Mouse (Mus musculus) adrenal gland, postnatal 14 days (tissue): ENCODE results near the gene Vps25. TPM values are rescaled to one million over a fixed set of nuclear protein-coding genes. Genes with fewer than 3 reads are reported as not detected.

ENCODE experiments used
- DNase-seq: peaks from one replicate; pipeline ENCODE4 v3.0.0; 2021; ENCODE audit warnings: mixed read lengths
- long read RNA-seq, 2 experiments: library from polyadenylated mRNA; stranded (forward); transcript quantifications; one replicate each; pipeline ENCODE4 v2.0.0; 2021
- total RNA-seq: library from RNA; stranded (reverse); gene quantifications from 2 replicates; pipeline ENCODE4 v1.2.3, GENCODE M21; 2021

Gene Vps25
- total RNA-seq, result 116 and 120 TPM in 2 replicates
- long read RNA-seq, experiment 1, transcript Vps25-202 (6 exons, 1,106 nt), result major isoform, 163 of 179 reads
- long read RNA-seq, experiment 1, transcript Vps25-204 (6 exons, 876 nt), result minor isoform, 6 of 179 reads
- long read RNA-seq, experiment 1, partial matches to known transcripts, result 0 of 179 reads
- long read RNA-seq, experiment 1, other reads (novel, unspliced or antisense), result 2 of 179 reads
- long read RNA-seq, experiment 2, transcript Vps25-202 (6 exons, 1,106 nt), result major isoform, 136 of 154 reads
- long read RNA-seq, experiment 2, partial matches to known transcripts, result 0 of 154 reads
- long read RNA-seq, experiment 2, other reads (novel, unspliced or antisense), result 12 of 154 reads

DNA sequence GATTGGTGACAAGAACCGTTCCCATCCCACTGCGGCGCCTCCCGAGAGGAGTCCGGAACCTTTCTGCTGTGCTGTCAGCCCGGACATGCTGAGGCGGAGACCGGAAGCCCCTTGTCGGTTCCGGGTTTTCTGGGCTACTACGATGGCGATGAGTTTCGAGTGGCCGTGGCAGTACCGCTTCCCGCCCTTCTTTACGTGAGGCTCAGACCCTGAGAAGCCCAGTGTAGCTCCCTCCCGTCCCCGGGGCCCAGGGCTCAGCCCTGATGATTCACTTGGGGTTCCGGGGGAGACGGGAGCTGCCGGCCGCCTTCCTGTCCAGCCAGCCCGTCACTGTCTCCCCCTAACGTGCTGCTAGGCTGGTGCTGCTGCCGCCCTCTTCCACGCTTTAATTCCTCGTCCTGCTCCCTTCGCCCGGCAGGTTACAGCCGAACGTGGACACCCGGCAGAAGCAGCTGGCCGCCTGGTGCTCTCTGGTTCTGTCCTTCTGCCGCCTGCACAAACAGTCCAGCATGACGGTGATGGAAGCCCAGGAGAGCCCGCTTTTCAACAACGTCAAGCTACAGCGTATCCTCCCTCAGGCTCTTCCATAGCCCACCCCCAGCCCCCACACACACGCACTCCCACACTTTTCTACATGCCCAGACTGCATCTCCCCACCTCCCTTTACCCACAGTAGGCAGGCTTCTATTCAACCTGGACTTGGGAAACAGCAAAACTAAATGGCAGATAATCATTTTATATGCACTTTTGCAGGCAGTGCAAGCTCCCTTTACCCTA, at the start of gene Vps25:
TSS of gene Vps25 (plus strand) at position 95 of the 777 bp plus-strand sequence.
- peak; percentile 92 for DNase-seq

DNA sequence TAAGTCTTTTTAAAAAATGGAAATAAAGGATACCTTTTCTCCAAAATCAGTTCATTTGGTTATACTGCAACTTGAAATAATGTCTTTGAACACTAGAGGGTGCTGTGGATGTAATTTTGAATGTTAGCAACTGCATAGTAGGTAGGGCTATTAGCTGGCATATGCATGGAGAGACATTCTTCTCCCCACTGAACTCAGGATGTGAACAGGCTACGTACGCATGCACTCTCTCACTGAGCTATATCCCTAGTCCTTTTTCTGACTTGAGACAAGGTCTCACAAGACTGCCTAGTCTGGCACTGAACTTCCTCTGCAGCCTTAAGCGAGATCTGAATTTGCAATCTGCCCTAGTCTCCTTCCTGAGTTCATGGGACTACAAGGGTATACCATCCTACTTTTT, 41.5 kb upstream of the Vps25 start:
- peak; percentile 21 for DNase-seq

DNA sequence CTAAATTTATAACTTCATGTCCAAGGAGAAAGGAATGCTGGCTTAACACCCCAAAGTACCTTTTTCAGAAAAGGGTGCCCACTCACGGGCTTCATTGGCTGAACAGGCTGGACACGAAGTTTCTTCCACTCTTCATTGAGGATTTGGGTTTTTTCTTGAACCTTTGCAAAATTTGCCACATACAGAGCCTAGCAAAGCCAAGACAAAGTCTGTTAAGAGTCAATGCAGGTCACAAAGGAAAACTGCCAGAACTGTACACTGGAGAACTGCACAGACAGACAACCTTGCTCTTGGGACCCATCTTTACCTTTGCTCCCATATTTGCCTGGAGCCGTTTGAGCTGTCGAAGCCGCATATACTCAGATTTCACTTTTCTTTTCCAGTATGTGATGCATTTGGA, 36.6 kb upstream of the Vps25 start:
- DNase-seq, result no peak

DNA sequence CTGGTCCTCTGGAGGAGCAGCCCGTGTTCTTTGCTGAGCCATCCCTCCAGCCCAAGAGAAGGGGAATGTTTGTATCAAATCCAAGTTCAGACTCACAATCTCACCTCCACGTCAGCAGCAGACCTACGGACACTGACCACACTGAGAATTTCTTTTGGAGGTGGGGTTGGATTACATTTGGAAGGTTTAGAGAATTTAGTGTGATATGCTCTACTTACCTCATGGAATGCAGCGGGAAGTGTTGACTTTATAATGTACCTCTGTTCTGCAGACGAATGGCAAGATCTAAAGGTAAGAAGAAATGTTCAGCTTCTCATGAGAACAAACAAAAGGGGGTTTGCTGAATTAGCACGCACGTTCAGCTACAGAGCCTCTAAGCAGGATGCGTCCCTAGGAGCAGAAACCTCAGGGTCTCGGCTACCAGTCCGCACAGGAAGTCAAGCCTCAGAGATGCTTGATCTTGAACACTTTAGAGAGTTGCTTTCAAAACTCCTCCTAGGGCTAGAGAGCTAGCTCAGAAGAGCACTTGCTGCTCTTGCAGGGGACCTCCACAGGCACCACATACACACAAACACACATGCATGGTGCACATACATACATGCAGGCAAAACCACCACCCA, 35.0 kb upstream of the Vps25 start:
- no peak for DNase-seq

DNA sequence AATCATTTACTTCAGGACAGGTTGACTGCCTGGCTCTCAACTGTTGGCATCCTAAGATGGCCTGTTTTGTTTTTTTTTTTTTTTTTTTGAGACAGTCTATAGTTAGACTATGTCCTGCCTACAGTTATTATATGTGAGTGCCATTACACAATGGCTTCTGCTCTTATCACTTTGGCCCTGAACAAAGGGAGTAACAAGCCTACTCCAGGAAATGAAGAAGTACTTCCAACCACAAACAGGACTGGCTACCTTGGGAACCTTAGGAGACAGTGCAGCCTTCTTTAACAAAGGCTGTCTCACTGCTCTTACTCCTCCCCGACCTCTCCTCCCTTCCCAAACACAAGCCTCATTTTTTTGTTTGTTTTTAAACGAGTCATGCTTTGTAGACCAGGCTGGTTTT, 32.7 kb upstream of the Vps25 start:
- no peak for DNase-seq

DNA sequence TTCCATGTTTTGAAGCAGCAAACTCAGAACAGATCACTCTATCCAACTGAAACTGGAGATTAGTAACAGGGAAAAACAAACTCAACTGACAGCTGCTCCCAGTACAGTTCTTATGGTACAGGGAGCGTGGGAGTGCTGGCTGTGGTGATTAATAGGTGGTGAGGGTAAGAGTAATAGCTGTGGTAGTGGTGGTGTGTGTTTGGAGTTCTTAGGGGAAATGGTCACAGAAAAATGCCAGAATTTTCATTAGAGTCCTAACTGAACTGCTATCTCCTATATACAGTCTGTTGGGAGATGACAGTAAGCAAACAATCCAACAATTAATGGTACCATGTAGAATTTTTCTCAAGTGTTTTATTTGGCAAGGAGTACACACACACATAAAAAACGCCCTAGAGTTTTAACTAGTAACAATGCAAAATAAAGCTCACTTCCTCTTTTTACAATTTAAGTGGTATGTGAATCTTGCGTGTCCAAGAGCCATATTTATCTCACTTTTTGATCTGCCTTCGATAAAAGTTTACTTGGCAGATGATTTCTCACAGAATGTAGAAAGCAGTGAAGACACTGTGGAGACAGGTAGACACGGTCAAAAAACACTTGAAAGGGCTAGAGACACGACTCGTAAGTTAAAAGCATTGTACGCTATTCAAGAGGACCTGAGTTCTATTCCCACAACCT, 32.1 kb upstream of the Vps25 start:
- DNase-seq, result no peak

DNA sequence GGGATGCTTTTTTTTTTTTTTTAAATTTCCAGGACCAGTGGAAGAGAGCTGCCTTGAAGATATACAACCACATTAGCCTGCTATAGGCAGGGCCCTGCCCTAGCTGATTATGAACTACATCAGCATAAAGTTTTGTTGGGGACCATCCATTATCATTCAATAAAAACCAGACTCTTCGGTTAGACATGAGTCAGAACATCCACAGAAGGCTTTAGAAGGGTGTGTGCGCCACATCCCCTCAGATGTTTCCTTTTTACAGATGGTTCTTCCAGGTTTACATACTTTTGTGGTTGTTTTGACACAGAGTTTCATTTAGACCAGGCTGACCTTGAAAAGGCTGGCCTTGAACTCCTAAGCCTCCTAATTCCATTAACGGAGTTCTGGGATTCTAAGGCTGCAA, 29.2 kb upstream of the Vps25 start:
- no peak for DNase-seq

DNA sequence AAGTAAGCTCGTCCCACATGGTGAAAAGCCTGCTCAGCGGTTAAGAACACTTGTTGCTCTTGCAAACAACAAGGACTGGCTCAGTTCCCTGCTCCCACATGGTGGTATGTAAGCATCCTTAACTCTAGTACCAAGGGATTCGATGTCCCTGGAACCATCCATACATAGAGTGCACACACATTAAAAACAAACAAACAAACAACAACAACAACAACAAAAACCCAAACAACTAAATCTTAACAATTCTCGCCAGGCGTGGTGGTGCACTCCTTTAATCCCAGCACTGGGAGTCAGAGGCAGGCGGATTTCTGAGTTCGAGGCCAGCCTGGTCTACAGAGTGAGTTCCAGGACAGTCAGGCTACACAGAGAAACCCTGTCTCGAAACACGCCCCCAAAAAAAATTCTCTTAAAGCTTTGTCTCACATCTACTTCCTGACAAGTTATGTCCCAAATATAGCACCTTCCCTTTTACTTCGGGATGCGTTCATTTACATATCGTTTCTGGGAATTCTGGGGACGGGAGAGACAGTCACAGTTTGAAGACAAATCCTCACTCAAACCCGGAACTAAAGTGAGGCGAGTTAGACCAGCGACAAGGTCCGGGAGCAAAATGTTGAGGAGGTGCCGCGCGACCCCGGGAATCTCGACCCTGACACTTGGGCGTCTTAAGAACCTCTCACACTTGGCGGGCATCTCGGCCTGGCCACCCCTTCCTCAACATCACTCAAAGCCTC, 28.0 kb upstream of the Vps25 start:
- DNase-seq, result no peak

DNA sequence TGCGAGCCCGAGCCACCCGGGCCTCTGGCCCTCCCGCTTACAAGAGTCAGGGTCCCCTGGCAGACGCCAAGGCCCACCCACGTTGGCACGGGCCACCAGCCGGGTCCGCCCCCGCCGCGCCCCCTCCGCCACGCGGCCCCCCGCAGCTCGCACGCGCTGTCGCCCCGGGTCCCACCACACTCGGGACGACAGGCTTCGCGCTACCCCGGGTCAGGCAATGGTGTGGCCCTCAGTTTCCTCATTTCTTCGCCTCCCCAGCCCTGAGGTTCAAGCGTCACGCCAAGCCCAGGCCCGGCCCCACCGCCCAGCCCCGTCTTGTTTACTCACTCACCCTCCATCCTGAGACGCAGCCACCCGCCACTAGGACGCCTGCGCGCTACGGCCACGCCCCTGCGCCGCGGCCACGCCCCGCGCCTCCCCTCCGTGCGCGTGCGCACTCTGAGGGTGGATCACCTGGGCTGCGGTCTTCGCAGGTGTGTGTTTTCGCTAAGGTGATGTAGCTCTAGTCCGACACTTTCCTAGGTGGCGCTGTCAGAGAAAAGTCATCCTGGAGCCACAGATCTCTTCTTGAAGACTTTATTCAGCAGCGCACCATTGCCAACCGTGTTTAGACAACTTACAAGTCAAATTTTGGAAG, 27.3 kb upstream of the Vps25 start, which contains the start of gene Ezh1:
TSS of gene Ezh1 (minus strand) at position 399 of the 637 bp plus-strand sequence.
- peak; percentile 93 for DNase-seq

DNA sequence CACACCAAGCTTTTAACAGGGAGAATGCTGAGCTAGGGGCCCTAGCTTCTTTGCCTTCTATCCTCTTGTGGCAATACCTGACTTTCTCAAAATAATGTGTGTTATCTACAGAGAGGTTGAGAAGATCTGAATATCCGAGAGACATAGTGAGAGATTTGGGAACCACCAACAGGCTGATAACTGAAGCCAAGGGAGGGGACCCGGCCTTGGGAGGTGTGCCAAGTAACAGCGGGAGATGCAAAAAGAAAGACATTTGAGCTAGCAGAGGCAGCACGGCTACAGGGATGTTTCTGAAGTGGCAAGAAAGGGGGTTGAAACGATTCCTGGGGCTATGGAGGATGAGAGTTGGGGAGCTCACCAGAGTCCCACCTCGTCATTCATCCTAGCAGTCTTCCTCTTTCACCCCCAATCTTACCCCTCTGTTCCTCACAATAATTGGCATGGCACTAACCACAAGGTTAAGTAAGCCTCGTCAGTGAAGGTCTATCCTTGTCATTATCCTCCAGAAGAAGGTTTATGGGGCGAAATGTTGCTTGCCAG, 24.1 kb upstream of the Vps25 start:
- peak; percentile 81 for DNase-seq

DNA sequence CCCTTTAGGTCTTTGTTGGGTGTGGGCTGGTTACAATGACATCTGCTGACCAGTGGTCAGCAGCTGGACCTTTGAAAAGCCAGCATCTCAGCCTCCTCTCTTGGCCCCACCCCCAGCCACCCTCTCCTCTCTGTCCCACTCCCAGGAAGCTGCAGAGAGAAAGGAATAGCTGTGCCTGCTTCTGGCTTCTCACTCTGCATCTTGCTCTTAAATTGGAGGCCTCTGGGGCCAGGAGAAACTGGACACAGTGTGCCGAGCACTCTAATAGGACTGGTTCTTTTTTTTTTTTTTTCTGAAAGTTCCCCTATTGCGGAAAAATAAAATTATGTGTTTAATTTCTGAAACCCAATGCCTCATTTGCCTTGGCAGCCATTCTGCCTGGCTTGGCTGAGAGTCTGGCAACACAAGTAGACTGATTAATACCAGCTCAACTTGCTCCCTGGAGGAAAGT, 23.4 kb upstream of the Vps25 start:
- DNase-seq, result peak; percentile 49

DNA sequence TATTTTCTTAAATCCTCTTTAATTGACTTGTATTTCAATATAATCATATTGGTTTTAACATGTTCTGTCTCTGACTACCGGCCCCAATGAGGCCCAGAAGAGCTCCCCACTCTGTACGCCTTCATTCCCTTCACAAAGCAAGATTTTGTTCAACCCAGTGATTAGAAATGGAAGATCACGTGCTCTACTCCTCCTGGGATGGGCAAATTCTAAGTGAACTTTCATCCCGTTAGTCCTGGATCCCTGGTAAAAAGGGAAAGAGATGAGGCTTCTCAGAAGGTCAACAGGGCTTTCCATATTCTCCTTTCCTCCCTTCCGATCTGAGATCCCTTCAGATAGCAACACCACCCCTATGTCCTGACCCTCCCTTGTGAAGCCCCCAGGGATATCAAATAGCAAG, 23.0 kb upstream of the Vps25 start:
- DNase-seq, result peak; percentile 8

DNA sequence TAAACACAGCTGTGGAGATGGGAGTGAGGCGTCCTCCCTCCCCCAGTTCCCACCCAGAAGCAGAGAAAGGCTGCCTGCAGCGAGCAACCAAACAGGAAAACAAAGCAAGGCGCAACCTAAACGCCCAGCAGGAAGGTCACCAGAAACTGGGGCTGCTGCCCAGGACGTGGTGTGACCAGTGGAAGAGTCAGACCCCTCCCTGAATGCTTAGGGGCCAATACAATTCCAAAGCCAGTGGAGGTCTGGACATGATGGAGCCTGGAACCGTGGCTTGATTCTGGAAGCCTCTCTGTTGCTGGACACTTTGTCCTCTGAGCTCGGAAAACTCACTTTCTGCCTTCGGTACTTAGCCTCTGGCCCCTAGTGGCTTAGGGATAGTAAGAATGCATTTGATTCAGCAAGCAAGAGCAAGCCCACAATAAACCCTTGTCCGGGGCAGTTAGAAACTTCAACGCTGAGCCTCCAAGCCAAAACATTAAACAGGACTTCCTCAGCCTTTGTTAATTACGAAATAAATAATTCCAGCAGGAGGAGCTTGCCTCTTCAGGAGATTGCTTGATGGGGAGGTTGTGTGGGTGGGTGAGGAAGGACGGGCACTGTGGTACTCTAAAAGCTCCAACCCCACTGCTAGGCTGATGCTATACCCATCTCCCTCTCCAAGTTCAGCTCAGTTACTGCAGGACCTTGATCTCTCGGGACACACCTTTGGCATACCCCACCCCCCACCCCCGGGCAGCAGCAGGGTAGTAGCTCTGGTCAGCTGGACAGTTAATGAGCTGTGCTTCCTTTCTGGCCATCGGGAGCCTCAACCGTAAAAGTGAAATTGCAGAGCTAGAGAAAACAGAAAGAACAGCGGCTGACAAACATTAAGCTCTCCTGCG, 22.3 kb upstream of the Vps25 start:
- peak; percentile 71 for DNase-seq

DNA sequence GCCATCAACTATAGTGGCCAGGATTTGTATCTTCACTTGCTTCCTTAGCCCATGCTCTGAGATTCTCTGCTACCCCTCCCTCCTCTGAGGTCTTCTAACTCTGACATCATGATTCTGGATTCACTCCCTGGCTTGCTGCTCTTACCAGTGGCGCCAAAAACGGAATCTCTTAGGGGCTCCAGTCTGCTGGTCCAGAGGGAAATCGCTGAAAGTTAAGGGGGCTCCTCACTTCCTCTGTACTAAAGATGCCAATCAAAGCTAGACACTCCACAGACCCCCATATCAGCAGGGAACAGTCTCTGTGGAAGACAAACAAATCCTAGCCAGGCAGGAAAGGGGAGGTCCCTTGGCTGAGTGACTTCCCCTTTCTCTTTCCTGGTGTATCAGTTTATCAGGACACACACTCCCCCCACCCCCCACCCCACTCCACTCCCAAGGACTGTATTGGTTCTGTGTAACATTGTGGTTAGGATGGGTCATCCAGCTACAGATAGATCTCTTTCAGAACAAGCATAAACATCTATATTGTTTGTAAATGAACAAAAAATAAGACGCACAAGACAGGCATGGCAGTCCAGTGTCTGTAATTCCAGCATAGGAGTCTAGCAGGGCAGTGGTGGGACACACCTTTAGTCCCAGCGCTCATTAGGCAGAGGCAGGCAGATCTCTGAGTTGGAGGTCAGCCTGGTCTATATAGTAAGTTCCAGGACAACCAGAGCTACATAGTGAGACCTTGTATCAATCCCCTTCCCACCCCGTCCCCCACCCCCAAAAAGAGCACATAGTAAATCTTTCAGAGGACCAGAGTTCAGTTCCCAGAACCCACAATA, 21.3 kb upstream of the Vps25 start:
- DNase-seq, result peak; percentile 28

DNA sequence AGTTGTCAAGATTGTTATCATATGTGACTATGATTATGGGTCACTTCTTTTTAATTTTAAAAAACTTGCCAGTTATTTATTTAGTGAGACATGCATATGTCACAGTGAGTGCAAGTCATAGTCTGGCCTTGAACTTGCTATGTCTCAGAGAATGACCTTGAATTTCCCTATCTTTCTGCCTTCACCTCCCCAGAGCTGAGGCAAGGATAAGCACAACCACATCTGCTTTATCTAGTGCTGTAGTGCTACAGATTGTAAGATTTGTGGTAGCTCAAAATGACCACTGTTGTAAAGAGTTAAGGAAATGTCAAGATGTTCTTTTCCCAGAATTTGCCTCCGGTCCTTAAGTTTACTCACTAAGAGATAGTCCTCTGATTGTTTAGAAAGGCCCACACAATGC, 20.3 kb upstream of the Vps25 start:
- DNase-seq, result no peak

DNA sequence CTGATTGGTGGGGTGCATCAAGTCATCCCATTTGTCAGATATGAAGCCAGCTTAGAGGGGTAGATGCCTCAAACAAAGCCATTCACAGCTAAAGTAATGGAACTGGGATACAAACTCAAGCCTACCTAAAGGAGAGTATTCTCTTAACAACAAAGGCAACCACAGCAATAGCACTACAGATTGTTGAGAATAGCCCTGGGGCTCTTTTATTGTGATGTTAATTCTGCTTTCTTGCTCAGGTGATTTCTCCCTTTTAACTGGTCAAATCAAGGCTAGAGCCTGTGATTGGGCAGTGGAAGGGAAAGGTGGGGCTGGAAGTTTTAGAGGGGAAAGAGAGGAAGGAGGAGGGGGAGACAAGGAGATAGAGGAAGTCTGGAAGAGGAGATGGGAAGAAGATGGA, 19.4 kb upstream of the Vps25 start:
- no peak for DNase-seq

DNA sequence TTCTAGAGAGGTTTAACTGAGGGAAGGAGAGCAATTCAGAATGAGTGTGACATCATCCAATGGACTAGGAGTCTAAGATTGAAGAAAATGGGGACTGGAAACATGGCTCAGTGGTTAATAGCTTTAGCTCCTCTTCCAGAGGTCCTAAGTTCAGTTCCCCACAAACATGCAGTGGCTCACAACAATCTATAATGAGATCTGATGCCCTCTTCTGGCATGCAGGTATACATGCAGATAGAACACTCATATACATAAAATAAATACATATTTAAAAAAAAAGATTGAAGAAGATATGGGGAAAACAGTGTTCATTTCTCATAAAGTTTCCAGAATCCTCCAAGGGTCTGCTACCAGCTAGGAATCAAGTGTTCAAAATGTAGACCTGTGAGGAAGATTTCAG, 18.1 kb upstream of the Vps25 start:
- no peak for DNase-seq

DNA sequence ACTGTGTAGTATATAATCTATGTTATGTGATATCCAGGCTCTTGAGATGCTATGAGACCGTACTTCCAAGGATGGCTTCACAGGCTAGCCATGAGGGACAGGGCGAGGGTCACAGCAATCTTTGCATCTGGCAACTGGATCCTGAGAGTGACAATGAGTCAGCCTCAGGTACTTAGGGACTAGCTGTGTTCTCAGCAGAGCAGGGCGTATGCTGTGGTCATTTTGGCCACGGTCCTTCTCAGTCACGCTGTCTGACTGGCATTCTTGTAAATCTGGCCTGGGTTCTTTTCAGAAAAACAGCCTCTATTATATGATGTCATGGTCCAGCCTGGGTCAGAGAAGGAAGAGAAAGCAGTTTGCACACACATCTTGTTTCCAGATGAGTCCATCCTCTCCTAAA, 16.7 kb upstream of the Vps25 start:
- no peak for DNase-seq

DNA sequence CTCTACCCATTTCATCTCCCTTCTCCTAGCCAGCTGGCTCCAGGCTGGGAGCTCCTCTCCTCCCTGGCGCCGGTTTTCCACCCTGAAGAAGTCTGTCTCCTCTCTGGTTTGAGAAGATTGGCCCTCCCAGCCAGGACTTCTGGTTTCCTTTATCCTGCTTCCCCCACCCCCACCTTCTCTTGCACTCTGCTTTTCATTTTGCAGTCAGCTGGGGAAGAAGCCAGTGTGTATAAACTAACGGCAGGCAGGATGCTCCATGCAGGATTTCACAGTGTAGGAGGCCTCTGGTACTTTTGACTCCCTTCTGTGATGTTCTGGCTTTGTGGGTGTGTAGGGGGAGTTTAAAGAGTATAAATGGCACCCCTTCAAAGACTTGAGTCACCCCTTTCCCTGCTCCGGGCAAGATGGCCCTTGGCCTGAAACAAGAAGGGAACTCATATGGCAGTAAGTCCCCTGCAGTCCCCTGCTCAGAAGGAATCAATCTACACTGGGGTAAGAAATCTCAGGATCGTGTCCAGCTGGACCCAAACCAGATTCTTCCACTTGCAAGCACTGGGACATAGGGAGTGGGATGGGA, 15.3 kb upstream of the Vps25 start:
- DNase-seq, result no peak
